Mouse (Mus musculus) thymus, postnatal 10 days (tissue): ENCODE measurements around the gene Nudt15.
"Not testable (repeated sequence)": the region's sequence is repeated elsewhere in the genome, so short reads cannot be mapped to it uniquely, and the experiment has no call there.

Experiments
- DNase-seq, 2 experiments: peaks; one replicate each; pipeline ENCODE4 v3.0.0; 2021; ENCODE audit warnings: low spot score in 2 of 2

Nudt15 gene

DNA sequence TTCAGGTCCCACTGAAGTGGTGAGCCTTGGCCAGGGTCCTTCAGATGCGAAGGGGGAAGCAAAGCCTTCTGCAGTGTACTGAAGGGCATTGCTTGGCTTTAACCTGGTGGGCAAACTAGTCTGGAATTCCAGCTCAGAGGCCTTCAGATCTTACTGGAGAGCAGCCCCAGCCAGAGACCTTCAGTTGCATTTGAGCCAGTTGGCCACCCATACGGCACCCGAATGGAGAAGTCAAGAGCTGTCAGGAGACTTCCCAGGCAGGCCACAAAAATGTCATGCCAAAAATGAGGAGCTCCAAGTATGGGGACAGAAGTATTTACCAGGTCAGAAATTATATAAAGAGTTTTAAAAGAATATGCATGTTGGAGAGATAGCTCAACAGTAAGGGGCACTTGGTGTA, at the start of gene Nudt15:
Gene Nudt15, minus strand, starts transcription at position 192 of the 400 bp plus-strand sequence.
- DNase-seq = no peak

DNA sequence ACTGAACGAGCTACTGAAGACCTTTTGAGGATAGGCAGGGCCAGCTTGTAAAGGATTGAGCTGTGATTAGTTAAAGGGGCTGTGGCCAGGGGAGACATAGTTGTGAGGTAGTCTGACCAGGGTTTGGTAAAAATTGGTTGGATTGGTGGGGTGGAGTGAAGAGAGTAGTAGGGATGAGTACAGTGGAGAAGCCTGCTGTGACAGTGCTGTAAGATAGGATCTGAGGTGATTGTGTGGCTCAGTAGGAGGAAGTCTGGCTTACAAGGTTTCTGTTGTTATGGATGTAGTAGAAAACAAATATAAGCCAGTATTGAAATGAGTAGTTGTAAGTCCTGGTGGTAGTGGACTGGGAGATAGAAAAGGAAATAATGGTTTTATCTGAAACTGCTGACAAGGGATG, 44.1 kb upstream of the Nudt15 start:
- DNase-seq = no peak

DNA sequence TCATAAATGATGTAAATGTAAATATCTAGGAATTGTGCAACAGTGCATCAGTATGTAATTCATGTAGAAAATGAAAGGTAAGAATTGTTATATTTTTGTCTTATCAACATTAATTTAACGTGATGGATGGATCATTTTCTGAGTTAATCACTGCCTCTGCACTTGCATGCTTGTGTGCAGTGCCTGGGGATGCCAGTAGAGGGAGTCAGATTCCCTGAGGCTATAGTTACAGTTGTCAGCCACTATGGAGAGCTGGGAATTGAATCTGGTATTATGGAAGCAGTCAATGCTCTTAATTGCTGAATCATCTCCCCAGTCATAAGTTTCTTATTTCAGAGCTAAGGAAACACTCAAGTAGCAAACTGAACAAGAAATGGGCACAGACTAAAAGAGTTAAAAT, 40.0 kb upstream of the Nudt15 start:
- DNase-seq = peak in 1 of 2 experiments; percentile 6

DNA sequence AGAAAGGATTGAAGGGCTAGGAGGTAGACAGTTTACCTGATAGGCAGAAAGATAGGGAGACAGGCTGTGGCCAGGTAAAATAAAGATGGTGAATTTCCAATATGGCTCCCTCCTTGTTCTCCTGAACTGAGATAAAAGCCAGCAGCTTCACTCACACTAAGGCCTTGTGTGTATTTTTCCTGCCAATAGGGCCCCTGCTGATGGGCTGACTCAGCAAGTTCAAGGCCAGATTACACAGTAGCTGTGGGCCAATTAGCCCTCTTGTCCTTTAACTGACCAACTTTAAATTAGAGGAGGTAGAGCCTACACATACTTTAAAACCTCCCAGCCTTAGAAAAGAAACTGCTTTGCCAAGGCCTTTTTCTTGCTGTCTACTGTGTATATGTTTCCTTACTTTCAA, 28.3 kb upstream of the Nudt15 start:
- no peak for DNase-seq

DNA sequence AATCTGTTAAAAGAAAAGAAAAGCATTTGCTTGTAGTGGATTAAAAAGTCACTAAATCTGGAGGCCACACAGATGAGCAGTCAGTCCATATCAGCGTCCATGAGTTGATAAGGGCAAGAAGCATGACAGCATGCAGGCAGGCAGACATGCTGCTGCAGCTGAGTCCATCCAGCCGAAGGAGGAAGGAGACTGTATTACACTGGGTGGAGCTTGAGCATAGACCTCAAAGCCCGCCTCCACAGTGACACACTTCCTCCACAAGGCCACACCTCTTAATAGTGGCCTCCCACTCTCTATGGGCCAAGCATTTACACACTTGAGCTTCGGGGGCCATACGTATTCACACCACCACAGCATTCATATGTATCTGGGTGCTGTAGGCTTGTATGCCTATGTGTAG, 26.0 kb upstream of the Nudt15 start:
- DNase-seq = no peak

DNA sequence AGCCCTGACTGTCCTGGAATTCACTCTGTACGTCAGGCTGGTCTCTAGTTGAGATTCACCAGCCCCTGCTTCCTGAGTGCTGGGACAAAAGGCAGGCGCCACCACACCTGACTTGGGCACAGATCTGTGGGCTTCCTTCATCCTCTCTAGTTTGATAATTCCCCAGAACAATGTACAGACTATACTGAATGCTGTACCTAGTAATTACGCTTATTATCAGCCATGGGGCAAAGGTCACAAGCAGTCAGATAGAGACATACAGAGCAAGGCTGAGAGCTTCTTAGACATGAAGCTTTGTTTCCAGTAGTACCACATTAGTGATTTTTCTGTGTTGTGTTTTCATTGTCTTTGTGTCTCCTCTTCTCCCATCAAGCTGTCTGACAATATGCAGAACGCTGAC, 23.1 kb upstream of the Nudt15 start:
- DNase-seq = no peak

DNA sequence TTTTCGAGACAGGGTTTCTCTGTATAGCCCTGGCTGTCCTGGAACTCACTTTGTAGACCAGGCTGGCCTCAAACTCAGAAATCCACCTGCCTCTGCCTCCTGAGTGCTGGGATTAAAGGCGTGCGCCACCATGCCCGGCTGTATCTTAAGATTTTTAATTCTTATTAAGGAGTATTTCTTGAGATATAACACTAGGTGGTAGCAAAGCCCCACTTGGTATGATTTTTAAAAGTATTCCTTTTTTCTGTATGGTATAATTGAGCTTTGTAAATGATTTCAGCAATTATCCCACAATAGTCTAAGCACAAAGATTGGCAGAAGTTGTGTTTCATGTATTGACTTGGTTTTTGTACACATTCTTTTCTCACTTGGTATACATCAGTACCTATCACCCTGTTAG, 21.8 kb upstream of the Nudt15 start:
- not testable (repeated sequence) for DNase-seq

DNA sequence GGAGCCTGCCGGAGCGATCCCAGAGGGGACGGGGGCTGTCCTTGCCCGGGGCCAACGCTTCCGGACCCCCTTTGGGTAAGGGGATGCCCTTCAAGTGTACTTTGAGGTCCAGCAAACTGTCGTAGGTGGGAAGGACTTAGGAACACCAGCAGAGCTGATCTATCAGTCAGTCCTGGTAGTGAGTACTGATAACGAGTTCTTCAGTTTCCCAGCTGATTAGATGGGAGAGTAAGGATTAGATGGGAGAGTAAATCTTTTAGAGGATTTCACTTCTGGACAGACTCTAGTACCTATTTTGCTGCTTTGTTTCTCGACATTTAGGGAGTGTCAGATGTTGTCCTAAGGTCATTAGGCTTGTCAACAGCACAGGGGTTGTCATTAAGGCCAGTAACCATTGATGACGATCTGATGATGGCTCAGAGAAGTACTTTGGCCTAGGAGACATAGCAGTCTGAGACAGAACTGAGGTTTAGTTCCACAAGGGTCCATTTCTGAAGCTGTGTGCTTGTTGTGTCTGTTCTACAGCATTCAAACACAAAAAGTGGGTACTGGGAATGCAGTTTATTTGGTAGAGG, 5.2 kb upstream of the Nudt15 start:
- DNase-seq = no peak

DNA sequence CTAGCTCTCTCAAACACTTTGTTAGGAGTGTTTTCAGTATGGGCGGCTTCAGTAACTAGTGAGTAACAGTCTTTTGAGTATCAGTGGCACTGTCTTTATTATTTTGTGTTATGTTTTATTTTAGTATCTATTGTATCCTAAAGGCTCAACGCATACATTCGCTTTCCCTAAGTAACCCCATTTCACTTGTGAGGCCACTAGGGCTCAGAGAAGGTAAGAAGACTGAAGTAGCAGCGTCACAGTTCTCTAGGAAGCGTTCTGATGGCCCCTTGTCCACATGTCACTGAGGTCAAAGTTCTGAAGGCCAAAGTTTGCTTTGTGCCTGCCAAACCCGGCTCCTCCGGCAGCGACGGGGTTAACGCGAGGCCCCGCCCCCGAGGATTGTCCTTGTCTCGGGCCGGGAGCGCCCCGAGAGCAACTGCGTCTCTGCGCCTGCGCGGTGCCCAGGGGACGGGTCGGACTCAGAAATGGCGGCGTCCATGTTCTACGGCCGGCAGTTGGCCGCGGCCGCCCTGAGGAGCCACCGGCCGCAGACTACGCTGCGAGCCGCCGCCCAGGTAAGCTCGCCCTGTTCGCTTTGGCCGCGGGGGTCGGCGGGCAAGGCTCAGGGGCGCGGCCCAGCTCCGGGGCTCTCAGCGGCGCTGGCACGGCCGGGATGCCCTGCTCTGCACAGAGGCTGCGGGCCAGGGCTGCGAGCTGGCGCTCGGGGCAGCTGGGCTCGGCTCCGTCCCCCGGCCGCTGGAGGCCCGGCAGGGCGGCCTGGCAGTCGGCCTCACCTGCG, 4.5 kb upstream of the Nudt15 start:
- peak; percentile 85 to 95 for DNase-seq

DNA sequence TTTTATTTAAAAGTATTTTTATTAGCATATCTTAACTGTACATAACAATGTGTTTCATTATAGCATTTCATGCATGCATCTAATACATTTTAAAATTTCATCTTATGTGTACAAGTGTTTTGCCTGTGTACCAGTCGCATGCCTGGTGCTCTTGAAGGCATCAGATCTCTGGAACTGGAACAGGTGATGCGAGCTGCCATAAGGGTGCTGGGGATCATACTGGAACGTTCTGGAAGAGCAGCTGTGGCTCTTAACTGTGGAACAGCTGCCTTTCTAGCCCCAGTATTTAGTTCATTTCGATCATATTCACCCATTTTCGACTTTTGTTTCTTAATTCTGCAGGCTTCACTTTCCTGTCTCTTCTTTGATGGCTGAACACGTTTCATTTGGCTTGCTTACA, 3.1 kb upstream of the Nudt15 start:
- no peak for DNase-seq

DNA sequence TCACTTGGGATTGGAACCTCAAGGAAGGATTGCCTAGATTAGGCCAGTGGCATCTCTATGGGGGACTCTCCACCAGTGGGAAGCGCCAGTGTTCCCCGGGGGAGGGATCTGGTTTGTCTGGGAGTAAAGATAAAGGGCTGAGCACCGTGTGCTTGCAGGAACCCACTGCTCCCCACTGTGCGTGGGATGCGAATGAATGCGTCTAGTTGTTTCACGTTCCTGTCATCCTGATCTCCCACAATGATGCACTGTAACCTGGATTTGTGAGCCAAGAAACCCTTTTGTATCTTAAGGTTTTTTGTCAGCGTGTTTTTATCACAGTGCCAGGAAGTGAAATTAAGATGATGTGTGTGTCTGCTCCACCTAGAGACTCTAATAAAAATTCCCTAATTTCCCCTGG, 2.7 kb upstream of the Nudt15 start:
- no peak for DNase-seq

DNA sequence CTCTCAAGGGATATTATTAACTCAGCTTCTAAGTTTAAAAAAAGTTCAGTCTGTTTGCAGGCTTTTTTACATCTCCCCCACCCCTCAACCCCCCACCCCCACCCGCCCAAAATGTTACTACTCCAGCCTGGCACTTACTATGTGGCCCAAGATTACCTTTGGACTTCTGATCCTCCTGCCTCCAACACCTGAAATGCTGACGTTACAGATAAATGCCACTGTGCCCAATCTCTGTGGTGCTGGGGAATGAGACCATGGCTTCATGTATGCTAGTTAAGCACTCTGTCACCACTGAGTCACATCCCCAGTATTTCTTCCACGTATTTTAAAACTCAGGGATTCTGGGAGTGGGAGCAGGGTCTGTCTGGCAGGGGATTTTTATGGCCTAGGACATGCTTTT, 2.2 kb upstream of the Nudt15 start:
- no peak for DNase-seq

DNA sequence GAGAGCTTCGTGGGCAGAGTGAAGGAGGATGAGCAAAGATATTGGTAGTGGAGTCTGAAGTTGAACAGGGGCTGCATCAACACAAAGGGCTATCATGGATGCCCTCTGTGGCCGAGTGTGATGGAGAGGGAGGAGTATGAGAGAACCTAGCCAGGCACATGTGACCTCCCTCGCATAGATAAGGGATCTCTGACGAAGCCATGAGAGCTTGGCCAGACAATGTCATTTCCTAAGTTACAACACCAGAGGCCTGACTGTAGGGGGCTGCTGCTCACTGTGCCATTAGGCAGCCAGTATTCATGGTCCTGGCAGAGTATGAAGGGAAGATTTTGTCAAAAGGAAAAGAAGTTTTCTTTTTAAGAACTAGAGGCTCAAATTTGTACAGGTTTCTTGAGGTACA, 1.0 kb downstream of the Nudt15 start:
- DNase-seq = no peak

DNA sequence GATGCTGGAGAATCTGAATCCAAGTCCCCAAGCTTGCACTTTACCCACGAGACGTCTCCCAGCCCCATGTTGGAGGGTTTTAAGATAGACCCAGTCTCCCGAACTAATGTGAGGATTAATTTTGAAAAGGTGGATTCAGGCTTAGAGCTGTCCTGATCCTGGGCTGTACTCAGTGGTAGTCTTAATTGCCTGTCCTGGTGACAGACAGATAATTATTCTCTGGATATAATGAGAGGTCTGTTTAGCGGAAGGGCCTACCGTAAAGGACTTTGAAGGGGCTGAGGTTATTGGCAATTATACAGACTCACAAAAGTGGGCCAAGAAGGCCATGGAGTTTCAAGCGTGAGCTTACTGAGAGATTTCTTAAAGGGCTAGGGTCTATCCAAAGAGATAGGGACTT, 4.3 kb downstream of the Nudt15 start:
- DNase-seq = no peak

DNA sequence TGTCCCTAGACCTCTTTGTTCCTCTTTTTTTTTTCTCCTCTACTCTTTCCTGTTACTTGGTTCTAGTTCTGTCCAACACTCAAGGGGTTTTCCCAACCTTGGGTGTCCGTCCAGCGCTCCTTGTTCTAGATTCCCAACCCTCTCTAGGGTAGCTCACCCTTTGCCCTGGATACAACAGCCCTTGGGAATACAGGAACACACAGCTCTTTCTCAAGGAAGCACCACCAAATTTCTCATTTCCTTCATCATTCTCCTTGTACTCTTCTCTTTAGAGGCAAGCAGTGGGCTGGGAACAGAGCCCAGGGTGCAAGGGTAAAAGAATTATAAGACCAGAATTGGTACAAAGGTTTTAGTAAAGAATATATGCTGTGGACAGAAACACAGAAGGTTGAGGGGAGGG, 12.4 kb downstream of the Nudt15 start:
- DNase-seq = no peak

DNA sequence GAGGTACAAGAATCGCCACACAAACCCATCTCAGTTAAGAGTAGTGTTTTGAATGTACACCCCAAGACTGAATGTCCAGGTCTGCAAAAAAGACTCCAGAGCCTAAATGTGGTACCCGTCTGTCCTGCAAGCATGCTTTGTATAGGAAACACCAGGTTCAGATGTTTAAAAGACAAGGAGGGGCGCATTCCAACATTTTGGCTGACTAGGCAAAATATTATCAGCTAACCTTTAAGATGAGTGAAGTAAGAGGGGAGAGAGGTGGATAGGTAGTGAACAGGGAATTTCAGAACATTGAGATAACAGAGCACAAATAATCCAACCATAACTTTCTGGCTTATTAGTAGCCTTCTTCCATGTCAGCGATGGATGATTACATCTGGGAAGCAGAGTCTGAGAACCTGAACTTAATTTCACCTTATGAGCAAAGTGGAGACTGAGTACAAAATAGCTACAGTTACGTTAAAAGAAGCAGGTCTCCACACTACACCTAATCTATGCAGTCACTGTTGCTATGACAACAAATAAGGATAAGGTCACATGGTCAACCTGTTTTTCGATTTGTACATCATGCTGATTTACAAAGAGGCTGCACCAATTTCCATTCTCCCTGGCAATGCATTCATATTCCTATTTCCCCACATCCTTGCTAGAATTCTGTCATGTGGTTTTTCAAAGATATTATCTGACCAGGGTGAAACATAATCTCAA, 14.1 kb downstream of the Nudt15 start:
- no peak for DNase-seq

DNA sequence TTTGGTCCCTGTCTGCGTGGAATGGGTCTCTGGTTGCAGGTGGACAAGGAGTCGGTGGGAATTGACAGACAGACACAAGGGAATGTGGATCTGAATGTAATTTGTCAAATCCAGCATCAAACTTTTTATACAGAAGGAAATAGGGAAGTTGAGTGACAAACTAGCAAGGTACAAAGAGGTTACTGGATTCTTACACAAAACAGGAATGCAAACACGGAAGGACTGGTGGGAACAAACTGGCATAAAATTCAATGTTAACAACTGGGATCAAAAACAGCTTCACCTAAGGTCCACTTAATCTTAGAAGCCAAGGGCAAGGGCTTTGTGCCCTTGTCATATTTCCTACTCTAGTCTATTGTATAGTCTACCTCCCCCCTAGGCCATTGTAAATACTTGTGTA, 19.4 kb downstream of the Nudt15 start:
- DNase-seq = not testable (repeated sequence)

DNA sequence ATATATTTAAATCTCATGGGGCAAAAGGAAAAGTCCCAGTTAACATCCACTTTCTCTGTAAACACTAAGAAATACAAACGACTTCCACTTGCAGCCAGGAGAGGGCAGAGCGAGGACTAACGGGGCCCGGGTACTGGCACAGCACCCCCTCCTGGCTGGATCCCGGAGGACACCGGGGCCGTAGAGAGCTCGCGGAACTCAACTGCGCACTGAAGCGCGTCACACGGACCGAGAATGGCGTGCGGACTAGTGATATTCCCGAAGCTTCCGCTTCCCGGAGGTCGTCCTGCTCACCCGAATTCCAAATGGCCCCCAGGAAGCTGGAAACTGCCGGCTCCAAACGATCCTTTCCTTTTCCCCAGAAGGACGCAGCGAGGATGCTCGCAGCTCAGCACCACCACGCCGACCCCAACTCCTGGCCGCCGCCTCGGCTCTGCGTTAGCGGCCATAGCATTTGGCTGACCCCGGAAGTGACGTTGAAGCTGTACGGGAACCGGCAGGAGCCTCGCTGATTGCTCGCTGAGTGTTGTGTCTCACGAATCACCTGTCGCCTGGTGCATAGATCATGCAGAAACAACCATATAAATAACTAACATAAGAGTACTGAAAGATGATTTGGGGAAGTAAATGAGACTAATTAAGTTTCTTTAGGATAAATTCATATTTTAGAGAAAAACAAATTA, 23.1 kb downstream of the Nudt15 start, which contains the start of gene Sucla2:
Gene Sucla2, plus strand, starts transcription at position 554 of the 683 bp plus-strand sequence.
- DNase-seq = peak; percentile 88 to 96

DNA sequence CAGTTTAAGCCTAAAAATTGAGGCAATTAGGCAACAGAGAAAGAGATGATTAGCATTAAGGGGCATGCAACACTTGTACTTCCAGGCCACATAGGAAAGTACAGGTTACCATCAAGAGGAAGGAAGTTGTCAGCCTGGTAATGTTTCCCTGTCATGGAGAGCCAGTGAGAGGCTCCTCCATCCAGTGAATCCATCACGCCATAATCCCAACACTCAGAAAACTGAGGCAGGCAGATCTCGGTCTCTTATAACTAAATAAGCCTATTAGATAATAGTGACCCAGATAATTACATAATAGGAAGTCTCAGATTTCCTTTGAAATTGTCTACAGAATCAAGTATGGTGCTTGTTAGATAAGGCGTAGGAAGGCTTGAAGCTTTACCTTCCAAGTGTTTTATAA, 23.9 kb downstream of the Nudt15 start:
- DNase-seq = no peak

DNA sequence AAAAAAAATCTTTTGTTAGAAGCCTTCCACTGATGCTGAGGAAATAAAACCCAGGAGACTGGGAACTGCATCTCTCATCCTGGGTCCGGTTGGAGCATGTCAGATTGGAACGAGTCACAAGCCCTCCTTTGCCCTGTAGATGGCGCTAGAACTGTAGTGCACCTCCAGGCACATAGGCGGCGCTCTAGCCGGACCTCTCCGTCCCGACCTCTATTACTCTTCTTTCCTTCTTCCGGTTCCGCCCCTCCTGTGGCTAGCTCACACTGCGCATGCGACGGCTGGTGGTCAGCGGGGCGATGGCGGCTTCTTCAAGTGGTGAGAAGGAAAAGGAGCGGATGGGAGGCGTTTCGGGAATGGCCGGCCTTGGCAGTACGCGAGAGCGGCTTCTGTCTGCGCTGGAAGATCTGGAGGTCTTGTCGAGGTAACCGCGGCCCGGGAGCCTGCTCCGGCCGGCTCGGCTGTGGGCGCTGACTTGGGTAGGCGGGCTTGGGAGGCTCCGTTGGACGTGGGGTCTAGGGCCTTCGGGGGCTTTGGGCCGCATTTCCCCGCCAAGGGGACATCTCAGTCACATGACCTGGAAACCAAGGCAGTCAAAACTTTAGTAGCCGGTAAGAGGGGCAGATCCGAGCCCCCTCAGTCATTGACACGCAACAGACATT, 38.1 kb downstream of the Nudt15 start, which contains the start of gene Med4:
Gene Med4, plus strand, starts transcription at position 261 of the 659 bp plus-strand sequence.
- peak; percentile 84 to 92 for DNase-seq

DNA sequence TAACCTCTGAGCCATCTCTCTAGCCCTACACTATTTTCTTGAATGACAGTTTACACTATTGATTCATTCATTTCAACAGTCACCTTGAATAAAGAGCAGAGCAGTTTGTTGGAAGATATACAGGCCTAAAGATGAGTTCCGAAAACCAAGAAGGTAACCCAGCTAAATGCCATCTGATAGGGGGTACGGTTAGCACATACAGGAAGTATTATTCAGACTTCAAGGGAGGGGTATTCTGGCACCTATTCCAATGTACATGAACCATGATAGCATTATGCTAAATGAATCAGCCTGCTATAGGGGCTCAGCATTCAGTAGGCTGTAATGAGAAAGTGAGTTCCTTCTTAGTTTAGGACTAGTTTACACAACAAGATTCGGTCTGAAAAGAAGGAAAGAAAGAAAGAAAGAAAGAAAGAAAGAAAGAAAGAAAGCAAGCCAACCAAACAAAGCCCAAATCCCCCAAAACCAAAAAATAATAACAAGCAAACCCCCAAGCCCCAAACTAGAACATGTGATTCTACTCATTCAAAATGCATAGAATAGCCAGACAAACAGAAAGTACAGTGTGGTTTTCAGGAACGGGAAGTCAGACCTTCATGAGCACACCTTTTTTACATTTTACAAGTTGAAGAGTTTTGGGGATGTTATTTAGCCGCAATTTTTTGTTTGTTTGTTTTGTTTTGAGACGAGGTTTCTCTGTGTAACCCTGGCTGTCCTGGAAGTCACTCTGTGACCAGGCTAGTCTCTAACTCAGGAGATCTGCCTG, 39.2 kb downstream of the Nudt15 start:
- no peak for DNase-seq
